Mouse (Mus musculus) erythroblast, embryonic 14.5 days (primary cell): Measurements from ENCODE around the gene Arhgap25. TPM values are rescaled to one million over a fixed set of nuclear protein-coding genes. Genes with fewer than 3 reads are reported as not detected.
"Not testable (repeated sequence)": the region's sequence is repeated elsewhere in the genome, so short reads cannot be mapped to it uniquely, and the experiment has no call there.

ENCODE experiments used
- H3K27me3 ChIP-seq: 2 replicates; pipeline ENCODE4 v1.6.1; 2012; ENCODE audit warnings: inconsistent platforms; ENCODE audit not compliant: control insufficient read depth
- H3K36me3 ChIP-seq: 2 replicates; pipeline ENCODE4 v1.6.1; 2012; ENCODE audit warnings: mild to moderate bottlenecking, inconsistent platforms; ENCODE audit not compliant: control insufficient read depth
- H3K4me1 ChIP-seq: 2 replicates; pipeline ENCODE4 v1.6.1; 2012; ENCODE audit warnings: inconsistent platforms; ENCODE audit not compliant: control insufficient read depth
- H3K4me3 ChIP-seq: replicated peaks from 2 replicates; pipeline ENCODE3; 2012; ENCODE audit warnings: moderate library complexity, mild to moderate bottlenecking, inconsistent platforms
- H3K9me3 ChIP-seq: 2 replicates; pipeline ENCODE4 v1.6.1; 2012; ENCODE audit warnings: low read length, inconsistent platforms, mixed read lengths; ENCODE audit not compliant: control insufficient read depth
- GATA1 ChIP-seq: IDR thresholded peaks from 2 replicates; pipeline ENCODE4 v1.6.1; 2012; ENCODE audit warnings: low read length, inconsistent platforms, mixed read lengths
- TAL1 ChIP-seq: IDR thresholded peaks from 3 replicates; pipeline ENCODE4 v1.6.1; 2012; ENCODE audit warnings: low read length, inconsistent platforms, mixed read lengths
- polyA plus RNA-seq: library from polyadenylated mRNA; stranded (reverse); fragments of >175 nt; gene quantifications from 2 replicates; pipeline ENCODE4 v1.2.3, GENCODE M21; 2012

The Arhgap25 gene
- polyA plus RNA-seq, 1 experiment: not detected

GRCm38 (mm10) chr6:87524281-87524680 is 8.8 kb downstream of the Arhgap25 start:
- Histone ChIP-seq H3K36me3 (no peaks in the 10 kb centered on the region), H3K9me3 (no peaks in the 10 kb centered on the region), H3K4me1 (peaks cover 65% of the 10 kb centered on the region), H3K27me3 (no peaks in the 10 kb centered on the region), H3K4me3 (no peak overlapping the region)
- TF ChIP-seq TAL1 (no peak), GATA1 (no peak)

DNA sequence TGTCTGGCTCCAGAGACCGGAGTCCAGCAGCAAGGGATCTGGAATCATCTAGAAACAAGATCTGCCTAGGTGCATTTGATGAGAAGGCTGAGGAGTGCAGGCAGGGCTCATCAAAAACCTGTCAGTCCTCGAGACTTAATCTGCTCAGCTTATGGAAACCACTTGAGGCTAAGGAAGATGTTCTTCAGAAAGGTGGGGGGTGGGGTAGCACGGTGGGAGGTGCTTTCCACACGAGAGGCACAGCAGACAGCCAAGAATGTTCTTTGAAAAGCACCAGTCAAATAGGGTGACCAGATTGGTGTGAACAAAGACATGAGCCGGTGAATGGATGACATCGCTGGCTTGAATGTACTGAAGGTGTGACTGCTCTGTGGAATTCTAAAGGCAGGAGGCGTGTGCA is 9.3 kb downstream of the Arhgap25 start:
- Histone ChIP-seq H3K36me3 (no peaks in the 10 kb centered on the region), H3K4me1 (peaks cover 61% of the 10 kb centered on the region), H3K9me3 (no peaks in the 10 kb centered on the region), H3K27me3 (no peaks in the 10 kb centered on the region), H3K4me3 (no peak overlapping the region)
- TF ChIP-seq GATA1 (no peak), TAL1 (no peak)

GRCm38 (mm10) chr6:87523085-87523484 is 10.0 kb downstream of the Arhgap25 start:
- H3K36me3 ChIP-seq: no peaks in the 10 kb centered on the region
- no peak overlapping the region for H3K4me3 ChIP-seq
- peaks cover 54% of the 10 kb centered on the region for H3K4me1 ChIP-seq
- no peak for TF ChIP-seq TAL1
- no peaks in the 10 kb centered on the region for H3K9me3 ChIP-seq
- no peaks in the 10 kb centered on the region for H3K27me3 ChIP-seq

DNA sequence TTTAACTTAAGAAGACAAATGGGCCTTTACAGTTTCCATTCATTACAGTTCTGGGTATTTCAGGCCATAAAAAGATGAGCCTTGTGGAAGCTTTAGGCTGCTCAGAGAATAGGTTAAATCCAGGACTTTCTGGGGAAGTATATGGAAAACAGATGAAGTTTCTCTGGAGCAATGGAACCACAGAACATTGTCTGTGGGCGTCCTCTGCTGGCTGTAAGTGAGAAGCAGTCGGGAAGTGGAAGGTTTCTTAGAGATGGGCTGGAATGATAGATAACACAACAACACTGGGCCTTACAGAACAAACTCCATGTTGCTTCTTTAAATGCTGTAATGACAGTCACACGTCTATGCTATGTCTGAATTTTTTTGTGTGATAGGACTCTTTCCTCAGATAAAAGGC is 10.8 kb downstream of the Arhgap25 start:
- H3K27me3 ChIP-seq: no peaks in the 10 kb centered on the region
- TF ChIP-seq GATA1: no peak
- no peak for TF ChIP-seq TAL1
- H3K9me3 ChIP-seq: no peaks in the 10 kb centered on the region
- no peaks in the 10 kb centered on the region for H3K36me3 ChIP-seq
- H3K4me1 ChIP-seq: peaks cover 46% of the 10 kb centered on the region
- H3K4me3 ChIP-seq: no peak overlapping the region

DNA sequence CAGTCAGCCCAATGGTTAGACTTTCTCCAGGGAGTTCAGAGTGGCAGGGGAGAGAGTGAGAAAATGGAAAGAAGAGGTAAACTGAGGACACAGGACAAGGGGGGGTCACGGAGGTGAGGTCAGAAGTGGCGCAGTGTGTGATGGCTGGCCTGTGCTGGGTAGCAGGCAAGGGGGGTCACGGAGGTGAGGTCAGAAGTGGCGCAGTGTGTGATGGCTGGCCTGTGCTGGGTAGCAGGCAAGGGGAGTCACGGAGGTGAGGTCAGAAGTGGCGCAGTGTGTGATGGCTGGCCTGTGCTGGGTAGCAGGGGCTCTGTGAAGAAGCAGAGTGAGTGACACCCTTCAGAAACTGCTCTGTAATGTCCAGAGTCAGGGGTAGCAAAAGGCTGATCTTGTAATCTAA is 11.4 kb downstream of the Arhgap25 start:
- H3K36me3 ChIP-seq, H3K4me3 ChIP-seq, H3K27me3 ChIP-seq, H3K9me3 ChIP-seq: not testable (repeated sequence)
- peaks cover 40% of the 10 kb centered on the region for H3K4me1 ChIP-seq

DNA sequence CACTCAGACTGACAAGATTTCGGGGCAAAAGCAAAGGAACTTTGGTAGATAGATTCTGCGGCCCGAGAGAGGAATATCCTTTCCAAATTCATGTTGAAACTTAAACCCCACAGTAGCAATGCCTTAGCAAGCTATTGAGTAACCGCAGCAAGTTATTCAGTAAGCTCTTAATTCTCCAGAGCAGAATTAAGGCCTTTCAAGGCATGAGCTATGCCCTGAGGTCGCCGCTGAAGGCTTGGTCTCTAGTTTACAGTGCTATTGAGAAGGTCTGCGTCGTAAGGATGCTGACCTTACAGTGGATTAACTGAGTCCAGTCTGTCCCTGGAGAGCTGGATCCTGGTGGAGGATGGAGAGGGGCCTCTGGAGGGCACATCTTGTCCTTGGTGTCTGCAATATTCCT is 12.5 kb downstream of the Arhgap25 start:
- H3K4me3 ChIP-seq: no peak overlapping the region
- H3K4me1 ChIP-seq: peaks cover 38% of the 10 kb centered on the region
- no peaks in the 10 kb centered on the region for H3K9me3 ChIP-seq
- no peak for TF ChIP-seq GATA1
- no peaks in the 10 kb centered on the region for H3K27me3 ChIP-seq
- H3K36me3 ChIP-seq: no peaks in the 10 kb centered on the region

GRCm38 (mm10) chr6:87519809-87520208 is 13.2 kb downstream of the Arhgap25 start:
- TF ChIP-seq TAL1 (no peak), GATA1 (no peak)
- Histone ChIP-seq H3K4me1 (peaks cover 30% of the 10 kb centered on the region), H3K4me3 (no peak overlapping the region), H3K36me3 (no peaks in the 10 kb centered on the region), H3K27me3 (no peaks in the 10 kb centered on the region), H3K9me3 (no peaks in the 10 kb centered on the region)

DNA sequence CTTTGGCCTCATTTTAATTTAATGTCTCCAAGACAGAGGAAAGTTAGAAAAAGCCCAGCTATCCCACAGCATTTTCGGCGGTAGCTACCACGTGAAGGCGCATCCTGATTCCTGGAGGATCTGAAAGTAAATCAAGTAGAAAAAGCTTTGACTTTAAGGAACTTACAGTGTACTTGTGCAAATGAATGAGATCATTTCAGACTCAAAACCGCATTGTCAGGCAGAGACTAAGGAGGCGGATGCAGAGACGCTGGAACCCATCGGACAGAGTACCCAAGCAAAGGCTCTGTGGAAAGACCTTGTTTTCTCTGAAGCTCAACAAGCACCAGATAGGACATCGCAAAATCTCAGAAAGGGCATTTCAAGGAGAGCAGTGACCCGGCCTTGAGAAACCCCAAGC is 14.4 kb downstream of the Arhgap25 start:
- Histone ChIP-seq H3K36me3 (no peaks in the 10 kb centered on the region), H3K4me3 (no peak overlapping the region), H3K4me1 (peaks cover 19% of the 10 kb centered on the region), H3K27me3 (no peaks in the 10 kb centered on the region), H3K9me3 (no peaks in the 10 kb centered on the region)
- no peak for TF ChIP-seq GATA1
- no peak for TF ChIP-seq TAL1

- no peak overlapping the region for H3K4me3 ChIP-seq
- H3K27me3 ChIP-seq: no peaks in the 10 kb centered on the region; the same call in 1 of the 2 replicates
- no peaks in the 10 kb centered on the region for H3K9me3 ChIP-seq
- H3K4me1 ChIP-seq: peaks cover 11% of the 10 kb centered on the region
- TF ChIP-seq TAL1 (no peak), GATA1 (no peak)
- H3K36me3 ChIP-seq: no peaks in the 10 kb centered on the region
Measured at GRCm38 (mm10) chr6:87517753-87518409, 15.2 kb downstream of the Arhgap25 start.

DNA sequence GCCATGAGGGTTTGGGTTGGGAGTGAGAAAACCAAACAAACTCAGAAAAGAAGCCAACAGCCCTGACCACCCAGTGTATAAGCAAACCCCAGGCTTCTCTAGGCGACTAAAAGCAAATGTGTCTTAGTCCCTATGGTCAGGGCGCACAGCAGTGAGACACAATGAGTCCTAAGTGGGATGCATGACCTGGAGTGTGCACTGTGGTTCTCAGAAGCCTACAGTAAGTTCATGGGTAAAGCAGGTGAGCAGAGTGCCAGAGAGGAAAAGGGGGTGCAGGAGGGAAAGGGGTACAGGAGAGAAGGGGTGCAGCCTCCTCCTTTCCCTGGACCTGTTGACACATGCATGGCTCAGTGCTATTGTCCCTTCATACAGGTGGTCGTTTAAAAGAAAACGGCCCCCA is 18.7 kb downstream of the Arhgap25 start:
- H3K9me3 ChIP-seq: no peaks in the 10 kb centered on the region
- no peaks in the 10 kb centered on the region for H3K4me1 ChIP-seq
- H3K36me3 ChIP-seq: no peaks in the 10 kb centered on the region
- no peak for TF ChIP-seq GATA1
- no peak for TF ChIP-seq TAL1
- H3K27me3 ChIP-seq: no peaks in the 10 kb centered on the region; the same call in 1 of the 2 replicates
- H3K4me3 ChIP-seq: no peak overlapping the region
